Mouse (Mus musculus): Measurements from ENCODE around the gene 4930404N11Rik. TPM values are rescaled to one million over a fixed set of nuclear protein-coding genes. Genes with fewer than 3 reads are reported as not detected.
A peak's percentile ranks its signal among the peaks of the same experiment; 100 is the strongest.

The 4930404N11Rik gene
- polyA plus RNA-seq, 1 experiment from 2014 or later, result 0.61 TPM

DNA sequence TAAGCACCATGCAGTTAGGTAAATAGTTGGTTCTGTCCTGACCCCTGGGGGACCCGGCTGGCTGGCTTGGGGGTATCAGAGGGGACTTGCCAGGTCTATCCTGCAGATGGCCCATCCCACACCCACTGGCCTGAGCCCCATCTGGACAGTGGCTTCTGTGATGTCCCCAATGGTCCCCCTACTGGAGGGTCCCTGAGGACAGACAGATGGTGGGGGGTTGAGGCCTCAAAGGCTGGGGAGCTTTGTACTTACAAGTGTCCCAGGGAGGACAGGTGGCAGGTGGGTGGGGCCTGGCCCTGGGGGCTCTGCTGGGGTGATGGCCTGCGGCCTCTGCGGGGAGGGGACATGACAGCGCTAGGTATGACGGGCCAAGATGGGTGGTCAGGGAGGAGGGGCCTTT is 33.7 kb upstream of the 4930404N11Rik start:
- Histone ChIP-seq H3K27me3 (ENCODE audit: insufficient read depth, poor library complexity, severe bottlenecking) (peaks cover 64% of the 10 kb centered on the region), H3K27ac (peak overlapping the region; percentile 93)
- WGBS, result 54% methylated on average over 5 of the region's 5 CpGs

DNA sequence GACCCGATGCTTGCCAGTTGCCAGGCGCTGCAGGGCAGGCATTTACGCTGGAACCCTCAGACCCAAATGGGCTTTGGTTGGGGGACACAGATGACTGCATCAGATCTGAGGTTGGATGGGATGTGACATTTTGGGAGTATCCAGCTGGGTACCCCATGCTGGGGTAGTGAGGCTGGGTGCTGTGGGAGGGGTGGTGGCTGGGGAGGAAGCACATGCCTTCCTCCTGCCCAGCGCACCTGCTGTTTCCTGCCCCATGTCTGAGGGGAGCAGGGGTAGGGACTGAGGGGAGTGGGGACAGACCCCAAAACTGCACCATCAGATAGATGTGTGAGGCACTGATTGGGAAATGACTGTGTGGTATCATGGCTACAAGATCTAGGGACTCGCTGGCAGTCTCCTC is 31.1 kb upstream of the 4930404N11Rik start:
- WGBS, result 51% methylated on average over 5 of the region's 5 CpGs
- peaks cover 72% of the 10 kb centered on the region for H3K4me1 ChIP-seq (replicated peaks)
- no peak for DNase-seq (ENCODE audit: low spot score)
- H3K27me3 ChIP-seq (ENCODE audit: insufficient read depth, poor library complexity, severe bottlenecking), result peaks cover 53% of the 10 kb centered on the region
- H3K36me3 ChIP-seq, result peaks cover 11% of the 10 kb centered on the region
- no peaks in the 10 kb centered on the region for H3K9me3 ChIP-seq
- no peak overlapping the region for H3K4me3 ChIP-seq
- peak overlapping the region; percentile 8; the same call in 1 of the 2 replicates for H3K27ac ChIP-seq

More for the DNA sequence above, 33.7 kb upstream of the 4930404N11Rik start:
- peaks cover 78% of the 10 kb centered on the region for H3K4me1 ChIP-seq (replicated peaks)
- H3K4me3 ChIP-seq, result peak overlapping the region; percentile 0; the same call in 1 of the 2 replicates
- no peaks in the 10 kb centered on the region for H3K9me3 ChIP-seq
- no peak for DNase-seq (ENCODE audit: low spot score)
- H3K36me3 ChIP-seq, result peaks cover 11% of the 10 kb centered on the region

GRCm38 (mm10) chr10:81395865-81396264 is 30.2 kb upstream of the 4930404N11Rik start:
- Histone ChIP-seq H3K27ac (peak overlapping the region; percentile 26; the same call in 1 of the 2 replicates), H3K36me3 (peaks cover 12% of the 10 kb centered on the region), H3K9me3 (no peaks in the 10 kb centered on the region), H3K4me1 (replicated peaks) (peaks cover 63% of the 10 kb centered on the region), H3K4me3 (no peak overlapping the region), H3K27me3 (ENCODE audit: insufficient read depth, poor library complexity, severe bottlenecking) (peaks cover 45% of the 10 kb centered on the region)
- WGBS, result 76% methylated on average over 4 of the region's 4 CpGs
- no peak for DNase-seq (ENCODE audit: low spot score)

GRCm38 (mm10) chr10:81395127-81395526 is 29.5 kb upstream of the 4930404N11Rik start:
- Histone ChIP-seq H3K27me3 (ENCODE audit: insufficient read depth, poor library complexity, severe bottlenecking) (peaks cover 38% of the 10 kb centered on the region), H3K4me1 (replicated peaks) (peaks cover 60% of the 10 kb centered on the region), H3K4me3 (no peak overlapping the region), H3K36me3 (peaks cover 14% of the 10 kb centered on the region), H3K9me3 (no peaks in the 10 kb centered on the region), H3K27ac (no peak overlapping the region)
- DNase-seq (ENCODE audit: low spot score), result peak; percentile 83
- WGBS, result 18% methylated on average over 5 of the region's 5 CpGs

DNA sequence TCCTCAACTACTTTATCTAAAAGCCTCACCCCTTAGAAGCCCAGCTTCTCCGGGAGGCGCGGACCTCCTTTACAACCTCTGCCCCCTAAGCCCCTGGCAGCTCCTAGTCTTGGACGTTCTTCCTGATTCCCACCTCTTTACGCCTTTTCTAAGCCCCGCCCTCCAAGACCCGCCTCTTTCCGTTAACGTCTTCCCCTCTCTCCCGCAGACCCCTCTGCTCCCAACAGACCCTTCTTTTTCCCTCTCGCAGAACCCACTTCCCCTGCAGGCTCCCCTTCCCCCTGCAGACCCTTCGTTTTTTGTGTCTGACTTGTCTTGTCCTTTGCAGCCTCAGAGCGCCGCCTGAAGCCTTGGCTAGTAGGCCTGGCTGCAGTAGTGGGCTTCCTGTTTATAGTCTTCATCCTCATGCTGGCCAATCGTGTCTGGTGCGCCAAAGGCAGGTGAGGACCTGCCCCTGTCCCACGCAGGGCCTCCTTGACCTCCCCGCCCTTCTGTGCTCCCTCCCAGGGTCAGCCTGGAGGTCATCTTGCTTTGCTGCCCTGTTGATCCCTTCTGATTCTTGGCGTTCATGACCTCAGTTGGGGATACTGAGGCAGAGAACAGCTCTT is 27.9 kb upstream of the 4930404N11Rik start:
- no peaks in the 10 kb centered on the region for H3K9me3 ChIP-seq
- H3K4me1 ChIP-seq (replicated peaks), result peaks cover 60% of the 10 kb centered on the region
- 10% methylated on average over 19 of the region's 19 CpGs for WGBS
- no peak for DNase-seq (ENCODE audit: low spot score)
- peaks cover 17% of the 10 kb centered on the region for H3K36me3 ChIP-seq
- peaks cover 27% of the 10 kb centered on the region for H3K27me3 ChIP-seq (ENCODE audit: insufficient read depth, poor library complexity, severe bottlenecking)
- H3K4me3 ChIP-seq, result peak overlapping the region; percentile 43
- H3K27ac ChIP-seq, result peak overlapping the region; percentile 75

GRCm38 (mm10) chr10:81392781-81393185 is 27.2 kb upstream of the 4930404N11Rik start, which contains the start of gene Smim24:
TSS of gene Smim24 (plus strand) at chr10:81393051.
- peak within 1 kb of the TSS; percentile 75 for H3K27ac ChIP-seq
- no peak for DNase-seq (ENCODE audit: low spot score)
- H3K4me3 ChIP-seq, result peak within 1 kb of the TSS; percentile 43
- H3K9me3 ChIP-seq, result no peaks in the 10 kb centered on the region
- peaks cover 24% of the 10 kb centered on the region for H3K36me3 ChIP-seq
- H3K4me1 ChIP-seq (replicated peaks), result peaks cover 59% of the 10 kb centered on the region
- 61% methylated on average over 14 of the region's 14 CpGs for WGBS
- H3K27me3 ChIP-seq (ENCODE audit: insufficient read depth, poor library complexity, severe bottlenecking), result peaks cover 23% of the 10 kb centered on the region

DNA sequence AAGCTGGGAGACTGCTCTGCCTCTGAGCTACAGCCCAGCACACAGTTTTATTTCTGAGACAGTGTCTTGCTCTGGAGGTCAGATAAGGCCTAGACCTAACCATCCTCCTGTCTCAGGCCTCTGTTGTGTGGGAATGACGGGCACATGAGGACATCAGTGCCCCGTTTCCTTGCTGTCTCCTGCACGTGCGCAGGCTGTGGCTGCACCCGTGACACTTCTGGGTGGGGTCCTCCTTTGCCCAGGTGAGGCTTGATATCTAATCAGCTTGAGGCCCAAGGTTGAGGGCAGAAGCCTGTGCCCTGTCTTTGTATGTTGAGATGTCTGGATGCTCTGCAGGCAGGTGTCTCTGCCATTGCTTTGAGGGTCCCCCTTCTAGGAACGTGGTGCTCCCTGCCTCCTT is 26.7 kb upstream of the 4930404N11Rik start:
- no peaks in the 10 kb centered on the region for H3K9me3 ChIP-seq
- peaks cover 30% of the 10 kb centered on the region for H3K36me3 ChIP-seq
- H3K27ac ChIP-seq, result no peak overlapping the region
- DNase-seq (ENCODE audit: low spot score), result no peak
- H3K27me3 ChIP-seq (ENCODE audit: insufficient read depth, poor library complexity, severe bottlenecking), result peaks cover 18% of the 10 kb centered on the region
- 87% methylated on average over 6 of the region's 6 CpGs for WGBS
- H3K4me3 ChIP-seq, result no peak overlapping the region; the same call in 1 of the 2 replicates
- peaks cover 54% of the 10 kb centered on the region for H3K4me1 ChIP-seq (replicated peaks)

DNA sequence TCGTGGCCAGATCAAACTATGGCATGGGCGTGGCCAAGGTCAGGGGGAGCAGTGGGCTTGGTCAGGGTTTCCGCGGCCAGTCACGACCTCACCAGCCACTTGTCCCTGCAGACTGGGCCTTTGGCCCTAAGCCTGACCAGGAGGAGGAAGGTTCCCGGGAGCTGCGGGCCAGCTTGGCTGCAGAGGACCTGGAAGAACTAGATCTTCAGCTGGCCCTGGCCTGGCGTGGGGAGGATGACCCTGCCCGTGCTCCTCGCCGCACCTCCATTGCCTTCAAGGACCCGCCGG is 25.0 kb upstream of the 4930404N11Rik start:
- 91% methylated on average over 13 of the region's 13 CpGs for WGBS
- H3K27ac ChIP-seq, result no peak overlapping the region; the same call in 1 of the 2 replicates

DNA sequence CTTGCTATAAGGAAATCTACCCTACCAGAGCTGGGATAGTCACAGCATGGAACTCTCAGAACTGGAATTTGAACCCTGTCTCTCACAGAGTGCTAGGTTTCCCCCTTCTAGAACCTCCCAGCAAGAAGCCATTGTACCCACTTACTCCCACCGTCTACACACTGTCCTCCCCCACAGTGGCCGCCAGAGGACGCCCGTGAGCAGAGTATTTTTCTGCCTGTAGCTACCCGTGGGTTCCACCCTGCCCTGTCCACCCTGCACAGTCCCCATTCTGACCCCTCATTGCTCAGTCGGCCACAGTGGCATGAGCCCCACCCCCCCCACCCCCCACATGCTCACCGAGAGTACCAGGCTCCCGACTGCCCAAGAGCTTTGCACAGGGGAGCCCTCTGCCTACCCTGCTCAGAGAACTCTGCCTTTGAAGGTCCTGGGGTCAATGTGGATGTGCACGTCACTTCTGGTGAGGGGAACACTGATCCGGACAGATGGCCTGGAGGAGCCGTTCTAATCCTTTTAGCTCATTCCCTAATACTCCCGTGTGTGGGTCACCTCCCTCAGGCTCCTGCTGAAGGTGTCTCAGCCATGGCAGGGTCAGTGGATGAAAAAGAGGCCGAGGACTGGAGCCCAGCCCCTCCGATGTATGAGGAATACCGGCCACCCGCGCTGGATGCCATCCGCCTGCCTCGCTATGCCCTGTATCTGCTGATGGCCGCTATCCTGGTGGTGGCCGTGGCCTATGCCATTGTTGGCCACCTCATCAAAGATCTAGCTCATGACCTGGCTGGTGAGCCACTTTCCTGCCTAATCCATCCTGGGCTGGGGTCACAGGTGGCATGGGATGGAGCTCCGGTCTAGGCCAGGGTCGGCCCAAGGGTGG is 24.4 kb upstream of the 4930404N11Rik start:
- H3K9me3 ChIP-seq, result no peaks in the 10 kb centered on the region
- WGBS, result 65% methylated on average over 23 of the region's 23 CpGs

More for the DNA sequence above, 25.0 kb upstream of the 4930404N11Rik start:
- peaks cover 10% of the 10 kb centered on the region for H3K27me3 ChIP-seq (ENCODE audit: insufficient read depth, poor library complexity, severe bottlenecking)
- no peak overlapping the region for H3K4me3 ChIP-seq
- H3K36me3 ChIP-seq, result peaks cover 46% of the 10 kb centered on the region
- H3K9me3 ChIP-seq, result no peaks in the 10 kb centered on the region
- peaks cover 47% of the 10 kb centered on the region for H3K4me1 ChIP-seq (replicated peaks)
- no peak for DNase-seq (ENCODE audit: low spot score)

GRCm38 (mm10) chr10:81389373-81389772 is 23.8 kb upstream of the 4930404N11Rik start:
- DNase-seq (ENCODE audit: low spot score), result no peak
- H3K27ac ChIP-seq, result peak overlapping the region; percentile 37
- H3K4me1 ChIP-seq (replicated peaks), result peaks cover 57% of the 10 kb centered on the region
- peaks cover 10% of the 10 kb centered on the region for H3K27me3 ChIP-seq (ENCODE audit: insufficient read depth, poor library complexity, severe bottlenecking)
- 49% methylated on average over 3 of the region's 3 CpGs for whole genome bisulfite sequencing
- H3K36me3 ChIP-seq, result peaks cover 46% of the 10 kb centered on the region
- H3K4me3 ChIP-seq, result no peak overlapping the region
- H3K9me3 ChIP-seq, result no peaks in the 10 kb centered on the region

More for the DNA sequence above, 24.4 kb upstream of the 4930404N11Rik start:
- Histone ChIP-seq H3K4me3 (no peak overlapping the region), H3K27ac (peak overlapping the region; percentile 37), H3K27me3 (ENCODE audit: insufficient read depth, poor library complexity, severe bottlenecking) (peaks cover 10% of the 10 kb centered on the region), H3K36me3 (peaks cover 46% of the 10 kb centered on the region), H3K4me1 (replicated peaks) (peaks cover 52% of the 10 kb centered on the region)
- DNase-seq (ENCODE audit: low spot score), result peak; percentile 78

GRCm38 (mm10) chr10:81388505-81389055 is 23.0 kb upstream of the 4930404N11Rik start, which contains the start of gene Gm48552:
TSS of gene Gm48552 (plus strand) at chr10:81389005.
- Histone ChIP-seq H3K4me3 (no peak within 1 kb of the TSS), H3K4me1 (replicated peaks) (peaks cover 51% of the 10 kb centered on the region), H3K36me3 (peaks cover 46% of the 10 kb centered on the region), H3K9me3 (no peaks in the 10 kb centered on the region), H3K27ac (peak within 1 kb of the TSS; percentile 37), H3K27me3 (ENCODE audit: insufficient read depth, poor library complexity, severe bottlenecking) (peaks cover 7% of the 10 kb centered on the region)
- WGBS, result 91% methylated on average over 5 of the region's 5 CpGs
- no peak for DNase-seq (ENCODE audit: low spot score)

DNA sequence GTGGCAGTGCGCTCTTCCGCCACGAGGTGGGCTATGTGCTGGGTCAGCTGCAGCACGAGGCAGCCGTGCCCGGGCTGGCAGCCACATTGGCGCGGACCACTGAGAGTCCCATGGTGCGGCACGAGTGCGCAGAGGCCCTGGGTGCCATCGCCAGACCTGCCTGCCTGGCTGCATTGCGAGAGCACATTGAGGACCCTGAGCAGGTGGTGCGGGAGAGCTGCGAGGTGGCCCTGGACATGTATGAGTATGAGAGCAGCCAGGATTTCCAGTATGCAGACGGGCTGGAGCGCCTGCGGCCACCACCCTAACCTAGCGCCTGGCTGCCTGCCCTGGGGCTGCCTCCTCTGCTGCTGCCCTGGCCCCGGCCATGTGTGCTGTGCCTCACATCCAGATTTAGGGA is 22.1 kb upstream of the 4930404N11Rik start:
- H3K4me3 ChIP-seq, result no peak overlapping the region
- peaks cover 4% of the 10 kb centered on the region for H3K27me3 ChIP-seq (ENCODE audit: insufficient read depth, poor library complexity, severe bottlenecking)
- WGBS, result 94% methylated on average over 20 of the region's 20 CpGs
- H3K27ac ChIP-seq, result 0 out of 2 replicates have a peak overlapping the region, but pooled peaks have one; percentile 29
- H3K4me1 ChIP-seq (replicated peaks), result peaks cover 42% of the 10 kb centered on the region
- H3K36me3 ChIP-seq, result peaks cover 46% of the 10 kb centered on the region
- H3K9me3 ChIP-seq, result no peaks in the 10 kb centered on the region
- DNase-seq (ENCODE audit: low spot score), result no peak
